Comparison of ENCODE assay signal across 19 mouse cellular contexts in the genomic region with DNA sequence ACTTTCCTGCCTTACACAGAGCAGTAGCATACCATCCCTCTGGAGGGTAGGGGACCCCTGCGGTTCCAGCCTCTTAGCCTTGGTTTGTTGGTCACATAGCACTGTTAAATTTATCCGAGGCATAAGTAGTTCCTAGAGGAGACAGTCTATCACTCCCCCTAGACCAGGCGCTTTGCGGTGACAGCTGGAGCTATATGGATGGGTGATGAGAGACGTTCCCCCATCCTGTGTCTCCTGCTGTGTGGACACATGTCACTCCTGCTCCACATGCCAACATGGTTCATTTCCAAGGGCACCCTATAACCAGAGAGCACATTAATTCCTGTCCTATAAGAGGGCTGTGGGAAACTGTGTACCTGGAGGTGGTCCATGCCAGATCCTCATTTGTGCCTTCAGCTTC. TPM values are rescaled to one million over a fixed set of nuclear protein-coding genes. Genes with fewer than 3 reads are reported as not detected.
A peak's percentile ranks its signal among the peaks of the same experiment; 100 is the strongest.
DNase-seq lines count a peak whose midpoint lies in the region; ATAC-seq lines count a peak whose summit lies in the region.
"Had no signal": no experiment of that assay in that cellular context is flagged by ENCODE, and none has a peak within 500 bp of the region (broad histone marks: within the 10 kb centered on the region; RNA-seq: fewer than 3 reads in every experiment).

No protein-coding gene starts in this region.

- H3K4me3 ChIP-seq in hindbrain, embryonic 15.5 days, result no peak overlapping the region
- no peak overlapping the region for H3K4me3 ChIP-seq in hindbrain, embryonic 12.5 days
- no peak overlapping the region for H3K4me3 ChIP-seq in neural tube, embryonic 13.5 days
- H3K4me3 ChIP-seq: embryonic facial prominence, embryonic 13.5 days; gastrocnemius, adult 2 months; liver, embryonic 15.5 days; midbrain, embryonic 10.5 days; myocyte had no signal

- H3K4me1 ChIP-seq in hindbrain, embryonic 15.5 days (replicated peaks), result peaks cover 16% of the 10 kb centered on the region
- peaks cover 13% of the 10 kb centered on the region; the same call in 1 of the 2 replicates for H3K4me1 ChIP-seq in hindbrain, embryonic 12.5 days
- peaks cover 32% of the 10 kb centered on the region for H3K4me1 ChIP-seq in neural tube, embryonic 13.5 days (replicated peaks)
- H3K4me1 ChIP-seq: liver, embryonic 15.5 days had no signal

- H3K4me2 ChIP-seq in hindbrain, embryonic 15.5 days, result no peak overlapping the region
- H3K4me2 ChIP-seq in hindbrain, embryonic 12.5 days (replicated peaks), result no peak overlapping the region
- H3K4me2 ChIP-seq in neural tube, embryonic 13.5 days, result no peak overlapping the region
- H3K4me2 ChIP-seq: embryonic facial prominence, embryonic 13.5 days; liver, embryonic 15.5 days had no signal

- no peaks in the 10 kb centered on the region for H3K9me3 ChIP-seq in hindbrain, embryonic 15.5 days
- H3K9me3 ChIP-seq in hindbrain, embryonic 12.5 days (replicated peaks), result no peaks in the 10 kb centered on the region
- H3K9me3 ChIP-seq in neural tube, embryonic 13.5 days, result no peaks in the 10 kb centered on the region
- H3K9me3 ChIP-seq: embryonic facial prominence, embryonic 13.5 days; liver, embryonic 15.5 days had no signal

- no peak overlapping the region for H3K27ac ChIP-seq in hindbrain, embryonic 15.5 days (replicated peaks)
- no peak overlapping the region for H3K27ac ChIP-seq in hindbrain, embryonic 12.5 days
- H3K27ac ChIP-seq in neural tube, embryonic 13.5 days (replicated peaks), result no peak overlapping the region
- H3K27ac ChIP-seq: embryonic facial prominence, embryonic 13.5 days; gastrocnemius, adult 2 months; liver, embryonic 15.5 days; midbrain, embryonic 10.5 days had no signal

- peak; percentile 31 to 44 for DNase-seq in cerebellum, postnatal 25 days
- DNase-seq in cerebellum, adult 18-20 months, result no peak
- DNase-seq in neural tube, embryonic 10.5 days (ENCODE audit: extremely low spot score, low spot score), result no peak
- no peak for DNase-seq in heart, adult 9 months (ENCODE audit: low spot score in 2 of 2)
- DNase-seq: adrenal gland, adult 8-10 months; B cell, adult 2 months; gastrocnemius, adult 2 months; heart, adult 11 months; kidney, adult 11 months; kidney, postnatal 10 days; right cerebral cortex, adult 18-20 months; thymus, postnatal 36 days had no signal

- H3K36me3 ChIP-seq in hindbrain, embryonic 15.5 days, result no peaks in the 10 kb centered on the region
- H3K36me3 ChIP-seq in hindbrain, embryonic 12.5 days, result no peaks in the 10 kb centered on the region
- H3K36me3 ChIP-seq in neural tube, embryonic 13.5 days, result no peaks in the 10 kb centered on the region

- no peaks in the 10 kb centered on the region for H3K27me3 ChIP-seq in hindbrain, embryonic 15.5 days
- no peaks in the 10 kb centered on the region for H3K27me3 ChIP-seq in hindbrain, embryonic 12.5 days
- no peaks in the 10 kb centered on the region for H3K27me3 ChIP-seq in neural tube, embryonic 13.5 days
- H3K27me3 ChIP-seq: embryonic facial prominence, embryonic 13.5 days; liver, embryonic 15.5 days had no signal

- no peak overlapping the region for H3K9ac ChIP-seq in hindbrain, embryonic 15.5 days
- H3K9ac ChIP-seq in hindbrain, embryonic 12.5 days, result no peak overlapping the region
- H3K9ac ChIP-seq in neural tube, embryonic 13.5 days, result no peak overlapping the region
- H3K9ac ChIP-seq: embryonic facial prominence, embryonic 13.5 days; liver, embryonic 15.5 days had no signal

- 59% methylated on average over 5 of the region's 5 CpGs for WGBS in hindbrain, embryonic 15.5 days
- 75% methylated on average over 5 of the region's 5 CpGs for WGBS in hindbrain, embryonic 12.5 days
- 53% methylated on average over 5 of the region's 5 CpGs for WGBS in neural tube, embryonic 13.5 days

- peak; percentile 43 for ATAC-seq in hindbrain, embryonic 15.5 days (ENCODE audit: low FRiP score, low read depth)
- ATAC-seq in hindbrain, embryonic 12.5 days (ENCODE audit: low FRiP score), result no peak
- peak; percentile 77 for ATAC-seq in neural tube, embryonic 13.5 days (ENCODE audit: low read depth)

RNA-seq across cellular contexts. Expression of gene Dctd, which starts 42.1 kb away (rescaled TPM):
- 10.9 and 14.7 TPM in 2 replicates for polyA plus RNA-seq in hindbrain, embryonic 15.5 days (2015; fragmentation: Nextera tagmentation; extraction: Ambion mirVana)
- polyA plus RNA-seq in hindbrain, embryonic 12.5 days (2016; fragmentation: Nextera tagmentation; extraction: Ambion mirVana), result 18.1 TPM in 2 replicates
- 10.4 and 10.6 TPM in 2 replicates for polyA plus RNA-seq in neural tube, embryonic 13.5 days (2015; fragmentation: Nextera tagmentation; extraction: Ambion mirVana)

Comparison
In these comparisons a context has a peak if more than half of its experiments do, and no peak if none do; other contexts are left out.
1. DNase-seq: peak in cerebellum, postnatal 25 days (2 of 2); none in cerebellum, adult 18-20 months (0 of 2), neural tube, embryonic 10.5 days (single experiment) and heart, adult 9 months (0 of 2).